Mouse (Mus musculus): ENCODE data around the gene Rai14. TPM values are rescaled to one million over a fixed set of nuclear protein-coding genes. Genes with fewer than 3 reads are reported as not detected.

The Rai14 gene
- polyA plus RNA-seq, 1 experiment from 2014 or later, result 59.5 TPM

GRCm38 (mm10) chr15:10632581-10632980, 81.8 kb downstream of the Rai14 start:
- H3K9ac ChIP-seq, result no peak overlapping the region
- H3K9me3 ChIP-seq (replicated peaks), result no peaks in the 10 kb centered on the region
- H3K4me1 ChIP-seq, result peaks cover 51% of the 10 kb centered on the region
- H3K27me3 ChIP-seq, result no peaks in the 10 kb centered on the region
- 0 out of 2 replicates have a peak overlapping the region, but pooled peaks have one; percentile 0 for H3K27ac ChIP-seq (replicated peaks)
- peaks cover 9% of the 10 kb centered on the region; the same call in 1 of the 2 replicates for H3K36me3 ChIP-seq
- H3K4me2 ChIP-seq (replicated peaks), result no peak overlapping the region
- no peak overlapping the region for H3K4me3 ChIP-seq (replicated peaks)
- WGBS, result 77% methylated on average over 9 of the region's 9 CpGs
- ATAC-seq (ENCODE audit: insufficient number of reproducible peaks, low FRiP score, low TSS enrichment, low read depth), result no peak

- Histone ChIP-seq H3K9me3 (replicated peaks) (no peaks in the 10 kb centered on the region), H3K4me3 (replicated peaks) (no peak overlapping the region), H3K27me3 (no peaks in the 10 kb centered on the region), H3K27ac (replicated peaks) (0 out of 2 replicates have a peak overlapping the region, but pooled peaks have one; percentile 0), H3K36me3 (peaks cover 9% of the 10 kb centered on the region; the same call in 1 of the 2 replicates), H3K9ac (no peak overlapping the region), H3K4me2 (replicated peaks) (no peak overlapping the region), H3K4me1 (peaks cover 51% of the 10 kb centered on the region)
- ATAC-seq (ENCODE audit: insufficient number of reproducible peaks, low FRiP score, low TSS enrichment, low read depth), result no peak
- WGBS, result 97% methylated on average over 8 of the region's 8 CpGs
Observed at GRCm38 (mm10) chr15:10632060-10632459, 82.4 kb downstream of the Rai14 start.

GRCm38 (mm10) chr15:10631541-10631940, 82.9 kb downstream of the Rai14 start:
- no peak overlapping the region for H3K9ac ChIP-seq
- WGBS, result 90% methylated on average over 5 of the region's 5 CpGs
- no peak overlapping the region for H3K4me2 ChIP-seq (replicated peaks)
- H3K9me3 ChIP-seq (replicated peaks), result no peaks in the 10 kb centered on the region
- no peak for ATAC-seq (ENCODE audit: insufficient number of reproducible peaks, low FRiP score, low TSS enrichment, low read depth)
- H3K4me1 ChIP-seq, result peaks cover 52% of the 10 kb centered on the region
- H3K4me3 ChIP-seq (replicated peaks), result no peak overlapping the region
- no peaks in the 10 kb centered on the region for H3K27me3 ChIP-seq
- H3K36me3 ChIP-seq, result peaks cover 13% of the 10 kb centered on the region; the same call in 1 of the 2 replicates
- no peak overlapping the region for H3K27ac ChIP-seq (replicated peaks)

- 36% methylated on average over 6 of the region's 6 CpGs for WGBS
- Histone ChIP-seq H3K36me3 (peaks cover 13% of the 10 kb centered on the region; the same call in 1 of the 2 replicates), H3K9ac (no peak overlapping the region), H3K9me3 (replicated peaks) (no peaks in the 10 kb centered on the region), H3K4me1 (peaks cover 48% of the 10 kb centered on the region), H3K27ac (replicated peaks) (peak overlapping the region; percentile 94), H3K27me3 (no peaks in the 10 kb centered on the region), H3K4me2 (replicated peaks) (peak overlapping the region; percentile 22; the same call in 1 of the 2 replicates), H3K4me3 (replicated peaks) (no peak overlapping the region)
- ATAC-seq (ENCODE audit: insufficient number of reproducible peaks, low FRiP score, low TSS enrichment, low read depth), result peak; percentile 21; the same call in 1 of the 2 replicates
Observed at GRCm38 (mm10) chr15:10628980-10629346, 85.5 kb downstream of the Rai14 start.

GRCm38 (mm10) chr15:10628131-10628979, 86.1 kb downstream of the Rai14 start:
- H3K4me2 ChIP-seq (replicated peaks), result peak overlapping the region; percentile 22; the same call in 1 of the 2 replicates
- H3K9ac ChIP-seq, result no peak overlapping the region
- H3K9me3 ChIP-seq (replicated peaks), result no peaks in the 10 kb centered on the region
- H3K36me3 ChIP-seq, result peaks cover 13% of the 10 kb centered on the region; the same call in 1 of the 2 replicates
- 28% methylated on average over 16 of the region's 16 CpGs for WGBS
- peak; percentile 89 for ATAC-seq (ENCODE audit: insufficient number of reproducible peaks, low FRiP score, low TSS enrichment, low read depth)
- H3K27ac ChIP-seq (replicated peaks), result peak overlapping the region; percentile 94
- H3K4me3 ChIP-seq (replicated peaks), result no peak overlapping the region
- peaks cover 46% of the 10 kb centered on the region for H3K4me1 ChIP-seq
- no peaks in the 10 kb centered on the region for H3K27me3 ChIP-seq

GRCm38 (mm10) chr15:10623571-10624227, 90.7 kb downstream of the Rai14 start:
- H3K4me1 ChIP-seq, result peaks cover 42% of the 10 kb centered on the region
- ATAC-seq (ENCODE audit: insufficient number of reproducible peaks, low FRiP score, low TSS enrichment, low read depth), result no peak
- no peak overlapping the region for H3K9ac ChIP-seq
- no peak overlapping the region for H3K4me3 ChIP-seq (replicated peaks)
- H3K36me3 ChIP-seq, result 0 out of 2 replicates have a peak, but pooled peaks cover 6% of the 10 kb centered on the region
- no peaks in the 10 kb centered on the region for H3K9me3 ChIP-seq (replicated peaks)
- WGBS, result 57% methylated on average over 10 of the region's 10 CpGs
- H3K27ac ChIP-seq (replicated peaks), result no peak overlapping the region
- no peak overlapping the region for H3K4me2 ChIP-seq (replicated peaks)
- H3K27me3 ChIP-seq, result no peaks in the 10 kb centered on the region

GRCm38 (mm10) chr15:10621194-10621593, 93.2 kb downstream of the Rai14 start:
- Histone ChIP-seq H3K4me2 (replicated peaks) (no peak overlapping the region), H3K36me3 (0 out of 2 replicates have a peak, but pooled peaks cover 7% of the 10 kb centered on the region), H3K27ac (replicated peaks) (peak overlapping the region; percentile 71), H3K9me3 (replicated peaks) (no peaks in the 10 kb centered on the region), H3K4me3 (replicated peaks) (no peak overlapping the region), H3K4me1 (peaks cover 22% of the 10 kb centered on the region), H3K9ac (no peak overlapping the region), H3K27me3 (no peaks in the 10 kb centered on the region)
- WGBS, result 75% methylated on average over 8 of the region's 8 CpGs
- no peak for ATAC-seq (ENCODE audit: insufficient number of reproducible peaks, low FRiP score, low TSS enrichment, low read depth)

- no peaks in the 10 kb centered on the region for H3K9me3 ChIP-seq (replicated peaks)
- peaks cover 21% of the 10 kb centered on the region for H3K4me1 ChIP-seq
- peak overlapping the region; percentile 71 for H3K27ac ChIP-seq (replicated peaks)
- no peak overlapping the region for H3K9ac ChIP-seq
- H3K4me3 ChIP-seq (replicated peaks), result no peak overlapping the region
- H3K27me3 ChIP-seq, result no peaks in the 10 kb centered on the region
- WGBS, result 96% methylated on average over 3 of the region's 3 CpGs
- H3K36me3 ChIP-seq, result 0 out of 2 replicates have a peak, but pooled peaks cover 7% of the 10 kb centered on the region
- no peak overlapping the region for H3K4me2 ChIP-seq (replicated peaks)
- no peak for ATAC-seq (ENCODE audit: insufficient number of reproducible peaks, low FRiP score, low TSS enrichment, low read depth)
Observed at GRCm38 (mm10) chr15:10619678-10620077, 94.7 kb downstream of the Rai14 start.

- H3K36me3 ChIP-seq, result 0 out of 2 replicates have a peak, but pooled peaks cover 9% of the 10 kb centered on the region
- H3K4me1 ChIP-seq, result peaks cover 21% of the 10 kb centered on the region
- no peak overlapping the region for H3K4me3 ChIP-seq (replicated peaks)
- H3K9me3 ChIP-seq (replicated peaks), result no peaks in the 10 kb centered on the region
- H3K9ac ChIP-seq, result no peak overlapping the region
- H3K27me3 ChIP-seq, result no peaks in the 10 kb centered on the region
- no peak for ATAC-seq (ENCODE audit: insufficient number of reproducible peaks, low FRiP score, low TSS enrichment, low read depth)
- 75% methylated on average over 2 of the region's 2 CpGs for WGBS
- no peak overlapping the region for H3K27ac ChIP-seq (replicated peaks)
- no peak overlapping the region for H3K4me2 ChIP-seq (replicated peaks)
Observed at GRCm38 (mm10) chr15:10618276-10618675, 96.1 kb downstream of the Rai14 start.

- 80% methylated on average over 6 of the region's 6 CpGs for WGBS
- Histone ChIP-seq H3K27ac (replicated peaks) (peak overlapping the region; percentile 73), H3K4me2 (replicated peaks) (no peak overlapping the region), H3K4me1 (peaks cover 17% of the 10 kb centered on the region), H3K9me3 (replicated peaks) (no peaks in the 10 kb centered on the region), H3K9ac (no peak overlapping the region), H3K36me3 (0 out of 2 replicates have a peak, but pooled peaks cover 9% of the 10 kb centered on the region), H3K4me3 (replicated peaks) (no peak overlapping the region), H3K27me3 (no peaks in the 10 kb centered on the region)
- ATAC-seq (ENCODE audit: insufficient number of reproducible peaks, low FRiP score, low TSS enrichment, low read depth), result no peak
Observed at GRCm38 (mm10) chr15:10616001-10616400, 98.4 kb downstream of the Rai14 start.

- H3K4me2 ChIP-seq (replicated peaks), result no peak overlapping the region
- H3K4me3 ChIP-seq (replicated peaks), result no peak overlapping the region
- WGBS, result 91% methylated on average over 9 of the region's 9 CpGs
- no peaks in the 10 kb centered on the region for H3K27me3 ChIP-seq
- H3K9me3 ChIP-seq (replicated peaks), result no peaks in the 10 kb centered on the region
- no peak for ATAC-seq (ENCODE audit: insufficient number of reproducible peaks, low FRiP score, low TSS enrichment, low read depth)
- H3K4me1 ChIP-seq, result peaks cover 8% of the 10 kb centered on the region; the same call in 1 of the 2 replicates
- H3K27ac ChIP-seq (replicated peaks), result no peak overlapping the region
- no peak overlapping the region for H3K9ac ChIP-seq
- H3K36me3 ChIP-seq, result peaks cover 25% of the 10 kb centered on the region
Observed at GRCm38 (mm10) chr15:10611040-10611439, 103.4 kb downstream of the Rai14 start.
